Mouse (Mus musculus) small intestine, adult 2 months (tissue): ENCODE measurements around the gene Sec11a.

Source experiments
- CTCF ChIP-seq: fragments of 200-500 bp; IDR thresholded peaks from 2 replicates; pipeline ENCODE4 v1.5.1; 2012; ENCODE audit warnings: low read depth, mild to moderate bottlenecking, control low read depth, inconsistent platforms, low read length, moderate library complexity, mixed read lengths; ENCODE audit not compliant: insufficient replicate concordance, insufficient read length; ENCODE audit errors: extremely low read depth
- POLR2A ChIP-seq: fragments of 200-500 bp; IDR thresholded peaks from 2 replicates; pipeline ENCODE4 v1.6.1; 2012; ENCODE audit warnings: low read depth, mild to moderate bottlenecking, control low read depth, inconsistent platforms, low read length, moderate library complexity

DNA sequence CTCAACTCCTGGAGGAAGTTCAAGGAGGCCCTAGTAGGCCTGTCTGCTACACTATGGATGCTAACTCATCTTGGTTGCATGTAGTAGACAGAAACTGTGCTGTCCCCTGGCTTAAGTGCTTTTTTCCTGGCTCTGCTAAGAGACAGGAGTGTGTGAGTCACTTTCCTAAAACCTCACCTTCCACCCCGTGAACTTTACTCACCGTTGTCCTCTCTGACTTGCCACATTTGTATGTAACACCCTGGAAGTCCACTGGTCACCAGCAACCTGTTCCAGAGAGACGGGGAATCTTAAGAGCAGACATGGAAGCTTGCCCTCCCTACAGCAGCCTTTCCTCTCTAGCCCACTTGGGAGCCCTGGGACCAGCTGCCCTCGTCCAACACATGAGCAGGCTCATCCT is 49.9 kb downstream of the Sec11a start:
- TF ChIP-seq CTCF (no peak), POLR2A (no peak)
